Mouse (Mus musculus) forebrain, embryonic 14.5 days (tissue): ENCODE data around the gene Gm20425. TPM values are rescaled to one million over a fixed set of nuclear protein-coding genes. Genes with fewer than 3 reads are reported as not detected.

Experiments
- ATAC-seq: fragments of 200-750 bp; cut with Nextera tagmentation; 2 replicates; pipeline ENCODE4 v1.8.0; 2017; ENCODE audit warnings: mild to moderate bottlenecking, moderate library complexity
- DNase-seq: peaks from one replicate; pipeline ENCODE4 v3.0.0-alpha.2; 2015; ENCODE audit warnings: low spot score
- H3K27ac ChIP-seq: fragments of 300-500 bp; sonication (generic); 2 replicates; pipeline ENCODE4 v1.5.1; 2014; ENCODE audit warnings: low read depth, mild to moderate bottlenecking, control low read depth, low read length, moderate library complexity
- H3K27me3 ChIP-seq: fragments of 300-500 bp; sonication (generic); replicated peaks from 2 replicates; pipeline ENCODE4 v1.6.1; 2014; ENCODE audit warnings: low read length, control low read depth, mixed read lengths; ENCODE audit not compliant: control insufficient read depth, insufficient read depth
- H3K36me3 ChIP-seq: fragments of 300-500 bp; sonication (generic); 2 replicates; pipeline ENCODE4 v1.6.1; 2014; ENCODE audit warnings: low read length, control low read depth; ENCODE audit not compliant: control insufficient read depth, insufficient read depth
- H3K4me1 ChIP-seq: fragments of 300-500 bp; sonication (generic); 2 replicates; pipeline ENCODE4 v1.6.1; 2014; ENCODE audit warnings: antibody characterized with exemption, low read length, control low read depth; ENCODE audit not compliant: control insufficient read depth, insufficient read depth
- H3K4me2 ChIP-seq: fragments of 300-500 bp; sonication (generic); 2 replicates; pipeline ENCODE4 v1.6.1; 2014; ENCODE audit warnings: mild to moderate bottlenecking, control low read depth, low read length
- H3K4me3 ChIP-seq: fragments of 300-500 bp; sonication (generic); 2 replicates; pipeline ENCODE4 v1.5.1; 2014; ENCODE audit warnings: low read depth, low read length, control low read depth
- H3K9ac ChIP-seq: fragments of 300-500 bp; sonication (generic); 2 replicates; pipeline ENCODE4 v1.6.1; 2014; ENCODE audit warnings: mild to moderate bottlenecking, low read length, control low read depth, moderate library complexity
- H3K9me3 ChIP-seq: fragments of 300-500 bp; sonication (generic); replicated peaks from 2 replicates; pipeline ENCODE4 v1.6.1; 2016; ENCODE audit warnings: low read length, control low read depth, mixed read lengths; ENCODE audit not compliant: control insufficient read depth
- WGBS: fragments of 180-500 bp; shearing (Covaris S2); extraction: QIAGEN DNeasy Blood & Tissue Kit; methylation state at CpG from one replicate; pipeline ENCODE4 v1.1.7; 2014; 5-methylcytosine and 5-hydroxymethylcytosine counted together
- polyA plus RNA-seq: library from polyadenylated mRNA; unstranded; fragments of >200 nt; fragmentation: Nextera tagmentation; extraction: Ambion mirVana; gene quantifications from 2 replicates; pipeline ENCODE4 v1.2.1, GENCODE M21; 2014

The Gm20425 gene
- 0.63 and 2.7 TPM in 2 replicates for polyA plus RNA-seq

GRCm38 (mm10) chr9:103230151-103230951, at the start of gene Gm20425, which contains the start of gene Trf:
Gm20425 (minus strand) TSS chr9:103230307.
Trf (minus strand) TSS chr9:103230444.
- ATAC-seq (peak; percentile 58), DNase-seq (peak; percentile 44)
- no peaks in the 10 kb centered on the region for H3K9me3 ChIP-seq
- WGBS, result 64% methylated on average over 29 of the region's 29 CpGs
- no peak within 1 kb of the TSS for H3K4me3 ChIP-seq
- H3K36me3 ChIP-seq, result no peaks in the 10 kb centered on the region
- peak within 1 kb of the TSS; percentile 34 for H3K4me2 ChIP-seq
- peak within 1 kb of the TSS; percentile 29; the same call in 1 of the 2 replicates for H3K9ac ChIP-seq
- no peaks in the 10 kb centered on the region for H3K27me3 ChIP-seq
- peaks cover 6% of the 10 kb centered on the region; the same call in 1 of the 2 replicates for H3K4me1 ChIP-seq
- H3K27ac ChIP-seq, result peak within 1 kb of the TSS; percentile 30; the same call in 1 of the 2 replicates

- WGBS, result 88% methylated on average over 6 of the region's 6 CpGs
- no peaks in the 10 kb centered on the region for H3K27me3 ChIP-seq
These were observed 46.8 kb upstream of the Gm20425 start for GRCm38 (mm10) chr9:103276876-103277275.

GRCm38 (mm10) chr9:103275676-103276075, 45.6 kb upstream of the Gm20425 start:
- Histone ChIP-seq H3K4me2 (no peak overlapping the region), H3K36me3 (no peaks in the 10 kb centered on the region), H3K4me1 (0 out of 2 replicates have a peak, but pooled peaks cover 4% of the 10 kb centered on the region), H3K27me3 (no peaks in the 10 kb centered on the region), H3K9ac (no peak overlapping the region), H3K27ac (no peak overlapping the region), H3K9me3 (no peaks in the 10 kb centered on the region), H3K4me3 (no peak overlapping the region)
- 63% methylated on average over 1 of the region's 1 CpGs for WGBS
- DNase-seq, result no peak
- no peak for ATAC-seq

More at GRCm38 (mm10) chr9:103276876-103277275, 46.8 kb upstream of the Gm20425 start:
- Histone ChIP-seq H3K9ac (no peak overlapping the region), H3K4me3 (no peak overlapping the region), H3K27ac (no peak overlapping the region), H3K4me2 (no peak overlapping the region), H3K9me3 (no peaks in the 10 kb centered on the region), H3K36me3 (no peaks in the 10 kb centered on the region), H3K4me1 (no peaks in the 10 kb centered on the region)
- DNase-seq, result no peak
- ATAC-seq, result no peak

- Histone ChIP-seq H3K4me1 (0 out of 2 replicates have a peak, but pooled peaks cover 4% of the 10 kb centered on the region), H3K4me3 (no peak overlapping the region), H3K4me2 (no peak overlapping the region), H3K27ac (no peak overlapping the region), H3K9me3 (no peaks in the 10 kb centered on the region), H3K9ac (no peak overlapping the region), H3K27me3 (no peaks in the 10 kb centered on the region), H3K36me3 (no peaks in the 10 kb centered on the region)
- DNase-seq (no peak), ATAC-seq (no peak)
- 86% methylated on average over 8 of the region's 8 CpGs for WGBS
These were observed 44.7 kb upstream of the Gm20425 start for GRCm38 (mm10) chr9:103274819-103275218.

GRCm38 (mm10) chr9:103271104-103271503, 41.0 kb upstream of the Gm20425 start:
- no peaks in the 10 kb centered on the region for H3K9me3 ChIP-seq
- 15% methylated on average over 4 of the region's 4 CpGs for WGBS
- no peak overlapping the region for H3K4me3 ChIP-seq
- no peak overlapping the region for H3K27ac ChIP-seq
- H3K4me1 ChIP-seq, result 0 out of 2 replicates have a peak, but pooled peaks cover 4% of the 10 kb centered on the region
- peak; percentile 36 for DNase-seq
- no peak overlapping the region for H3K4me2 ChIP-seq
- no peaks in the 10 kb centered on the region for H3K36me3 ChIP-seq
- ATAC-seq, result no peak
- no peak overlapping the region for H3K9ac ChIP-seq
- no peaks in the 10 kb centered on the region for H3K27me3 ChIP-seq

- no peaks in the 10 kb centered on the region for H3K4me1 ChIP-seq
- WGBS, result 89% methylated on average over 4 of the region's 4 CpGs
- ATAC-seq, result no peak
- H3K9me3 ChIP-seq, result no peaks in the 10 kb centered on the region
- no peak overlapping the region for H3K4me3 ChIP-seq
- no peak for DNase-seq
- H3K4me2 ChIP-seq, result no peak overlapping the region
- no peak overlapping the region for H3K9ac ChIP-seq
- H3K27ac ChIP-seq, result no peak overlapping the region
- no peaks in the 10 kb centered on the region for H3K27me3 ChIP-seq
- no peaks in the 10 kb centered on the region for H3K36me3 ChIP-seq
These were observed 35.7 kb upstream of the Gm20425 start for GRCm38 (mm10) chr9:103265778-103266177.

- no peak overlapping the region for H3K4me2 ChIP-seq
- no peak overlapping the region for H3K4me3 ChIP-seq
- no peak overlapping the region for H3K9ac ChIP-seq
- DNase-seq (no peak), ATAC-seq (no peak)
- no peaks in the 10 kb centered on the region for H3K36me3 ChIP-seq
- no peaks in the 10 kb centered on the region for H3K9me3 ChIP-seq
- H3K27ac ChIP-seq, result no peak overlapping the region
- H3K4me1 ChIP-seq, result no peaks in the 10 kb centered on the region
- WGBS, result 85% methylated on average over 5 of the region's 5 CpGs
- no peaks in the 10 kb centered on the region for H3K27me3 ChIP-seq
These were observed 22.8 kb upstream of the Gm20425 start for GRCm38 (mm10) chr9:103252906-103253305.

GRCm38 (mm10) chr9:103248618-103249017, 18.5 kb upstream of the Gm20425 start:
- no peak overlapping the region for H3K4me3 ChIP-seq
- WGBS, result 61% methylated on average over 4 of the region's 4 CpGs
- H3K27ac ChIP-seq, result no peak overlapping the region
- H3K36me3 ChIP-seq, result no peaks in the 10 kb centered on the region
- H3K4me1 ChIP-seq, result no peaks in the 10 kb centered on the region
- ATAC-seq, result no peak
- H3K9ac ChIP-seq, result no peak overlapping the region
- no peaks in the 10 kb centered on the region for H3K27me3 ChIP-seq
- no peaks in the 10 kb centered on the region for H3K9me3 ChIP-seq
- H3K4me2 ChIP-seq, result no peak overlapping the region
- DNase-seq, result no peak

- no peak for ATAC-seq
- Histone ChIP-seq H3K4me3 (no peak overlapping the region), H3K4me1 (no peaks in the 10 kb centered on the region), H3K9ac (no peak overlapping the region), H3K27ac (no peak overlapping the region), H3K36me3 (no peaks in the 10 kb centered on the region), H3K27me3 (no peaks in the 10 kb centered on the region), H3K9me3 (no peaks in the 10 kb centered on the region), H3K4me2 (no peak overlapping the region)
- no peak for DNase-seq
- WGBS, result 88% methylated on average over 8 of the region's 8 CpGs
These were observed 16.5 kb upstream of the Gm20425 start for GRCm38 (mm10) chr9:103246526-103247168.
